Mouse (Mus musculus) forebrain, embryonic 11.5 days (tissue): ENCODE data around the gene Selp. TPM values are rescaled to one million over a fixed set of nuclear protein-coding genes. Genes with fewer than 3 reads are reported as not detected.
A peak's percentile ranks its signal among the peaks of the same experiment; 100 is the strongest.

Experiments
- ATAC-seq: fragments of 200-750 bp; cut with Nextera tagmentation; replicated peaks from 2 replicates; pipeline ENCODE4 v1.8.0; 2017; ENCODE audit warnings: moderate TSS enrichment; ENCODE audit not compliant: low FRiP score
- DNase-seq: peaks from one replicate; pipeline ENCODE4 v3.0.0-alpha.2; 2017; ENCODE audit warnings: low spot score
- H3K27ac ChIP-seq: fragments of 300-500 bp; sonication (generic); 2 replicates; pipeline ENCODE4 v1.5.1; 2014; ENCODE audit warnings: low read depth, low read length
- H3K27me3 ChIP-seq: fragments of 300-500 bp; sonication (generic); 2 replicates; pipeline ENCODE4 v1.6.1; 2014; ENCODE audit warnings: mild to moderate bottlenecking, low read length, mixed read lengths; ENCODE audit not compliant: control insufficient read depth, insufficient read depth
- H3K36me3 ChIP-seq: fragments of 300-500 bp; sonication (generic); 2 replicates; pipeline ENCODE4 v1.6.1; 2014; ENCODE audit warnings: mild to moderate bottlenecking, low read length, moderate library complexity, mixed read lengths; ENCODE audit not compliant: control insufficient read depth, insufficient read depth
- H3K4me1 ChIP-seq: fragments of 300-500 bp; sonication (generic); replicated peaks from 2 replicates; pipeline ENCODE4 v1.6.1; 2014; ENCODE audit warnings: low read length, mixed read lengths; ENCODE audit not compliant: control insufficient read depth, insufficient read depth
- H3K4me2 ChIP-seq: fragments of 300-500 bp; sonication (generic); 2 replicates; pipeline ENCODE4 v1.6.1; 2014; ENCODE audit warnings: low read depth, mild to moderate bottlenecking, low read length, moderate library complexity, mixed read lengths; ENCODE audit not compliant: severe bottlenecking
- H3K4me3 ChIP-seq: fragments of 300-500 bp; sonication (generic); 2 replicates; pipeline ENCODE4 v1.5.1; 2014; ENCODE audit warnings: low read depth, low read length
- H3K9ac ChIP-seq: fragments of 300-500 bp; sonication (generic); 2 replicates; pipeline ENCODE4 v1.6.1; 2014; ENCODE audit warnings: low read length
- H3K9me3 ChIP-seq: fragments of 300-500 bp; sonication (generic); 2 replicates; pipeline ENCODE4 v1.6.1; 2016; ENCODE audit warnings: low read length, mixed read lengths; ENCODE audit not compliant: control insufficient read depth
- WGBS: fragments of 180-500 bp; shearing (Covaris S2); extraction: QIAGEN DNeasy Blood & Tissue Kit; methylation state at CpG from one replicate; pipeline ENCODE4 v1.1.7; 2014; 5-methylcytosine and 5-hydroxymethylcytosine counted together
- polyA plus RNA-seq: library from polyadenylated mRNA; unstranded; fragments of >200 nt; fragmentation: Nextera tagmentation; extraction: Ambion mirVana; gene quantifications from 2 replicates; pipeline ENCODE4 v1.2.1, GENCODE M21; 2014

The Selp gene
- polyA plus RNA-seq, 1 experiment from 2014 or later, result not detected

- H3K4me2 ChIP-seq, result no peak overlapping the region
- H3K4me1 ChIP-seq, result no peaks in the 10 kb centered on the region
- H3K27me3 ChIP-seq, result no peaks in the 10 kb centered on the region
- WGBS, result 80% methylated on average over 4 of the region's 4 CpGs
- no peaks in the 10 kb centered on the region for H3K36me3 ChIP-seq
- DNase-seq (no peak), ATAC-seq (no peak)
- no peak overlapping the region for H3K4me3 ChIP-seq
- H3K27ac ChIP-seq, result no peak overlapping the region
- H3K9me3 ChIP-seq, result no peaks in the 10 kb centered on the region
- H3K9ac ChIP-seq, result no peak overlapping the region
Observed at GRCm38 (mm10) chr1:164173145-164173544, 58.1 kb downstream of the Selp start.

GRCm38 (mm10) chr1:164176856-164177255, 61.8 kb downstream of the Selp start:
- H3K27ac ChIP-seq, result no peak overlapping the region
- H3K27me3 ChIP-seq, result no peaks in the 10 kb centered on the region
- no peaks in the 10 kb centered on the region for H3K9me3 ChIP-seq
- ATAC-seq (no peak), DNase-seq (no peak)
- H3K36me3 ChIP-seq, result no peaks in the 10 kb centered on the region
- H3K4me2 ChIP-seq, result no peak overlapping the region
- no peaks in the 10 kb centered on the region for H3K4me1 ChIP-seq
- no peak overlapping the region for H3K4me3 ChIP-seq
- H3K9ac ChIP-seq, result no peak overlapping the region

GRCm38 (mm10) chr1:164178429-164178828, 63.4 kb downstream of the Selp start:
- H3K27ac ChIP-seq, result no peak overlapping the region
- H3K27me3 ChIP-seq, result no peaks in the 10 kb centered on the region
- H3K4me2 ChIP-seq, result no peak overlapping the region
- H3K4me3 ChIP-seq, result no peak overlapping the region
- DNase-seq, result no peak
- no peaks in the 10 kb centered on the region for H3K4me1 ChIP-seq
- no peaks in the 10 kb centered on the region for H3K9me3 ChIP-seq
- ATAC-seq, result no peak
- 84% methylated on average over 6 of the region's 6 CpGs for WGBS
- H3K9ac ChIP-seq, result no peak overlapping the region
- H3K36me3 ChIP-seq, result no peaks in the 10 kb centered on the region

- WGBS, result 51% methylated on average over 16 of the region's 16 CpGs
- no peak overlapping the region for H3K4me3 ChIP-seq
Observed at GRCm38 (mm10) chr1:164184142-164184870, 69.2 kb downstream of the Selp start.

GRCm38 (mm10) chr1:164184871-164185223, 69.8 kb downstream of the Selp start:
- Histone ChIP-seq H3K27ac (no peak overlapping the region), H3K36me3 (no peaks in the 10 kb centered on the region), H3K9ac (no peak overlapping the region), H3K4me1 (no peaks in the 10 kb centered on the region), H3K4me3 (no peak overlapping the region), H3K27me3 (no peaks in the 10 kb centered on the region), H3K9me3 (no peaks in the 10 kb centered on the region), H3K4me2 (no peak overlapping the region)
- WGBS, result 56% methylated on average over 8 of the region's 8 CpGs
- ATAC-seq (peak; percentile 47), DNase-seq (no peak)

More at GRCm38 (mm10) chr1:164184142-164184870, 69.2 kb downstream of the Selp start:
- peak overlapping the region; percentile 26; the same call in 1 of the 2 replicates for H3K4me2 ChIP-seq
- DNase-seq (no peak), ATAC-seq (peak; percentile 81)
- H3K36me3 ChIP-seq, result no peaks in the 10 kb centered on the region
- no peak overlapping the region; the same call in 1 of the 2 replicates for H3K9ac ChIP-seq
- no peaks in the 10 kb centered on the region for H3K27me3 ChIP-seq
- no peak overlapping the region for H3K27ac ChIP-seq
- no peaks in the 10 kb centered on the region for H3K9me3 ChIP-seq
- no peaks in the 10 kb centered on the region for H3K4me1 ChIP-seq

GRCm38 (mm10) chr1:164185316-164185715, 70.3 kb downstream of the Selp start:
- H3K4me1 ChIP-seq, result no peaks in the 10 kb centered on the region
- H3K9ac ChIP-seq, result no peak overlapping the region
- H3K27ac ChIP-seq, result no peak overlapping the region
- DNase-seq (no peak), ATAC-seq (no peak)
- no peaks in the 10 kb centered on the region for H3K9me3 ChIP-seq
- 73% methylated on average over 4 of the region's 4 CpGs for WGBS
- H3K4me3 ChIP-seq, result no peak overlapping the region
- no peaks in the 10 kb centered on the region for H3K27me3 ChIP-seq
- H3K36me3 ChIP-seq, result no peaks in the 10 kb centered on the region
- H3K4me2 ChIP-seq, result no peak overlapping the region

GRCm38 (mm10) chr1:164187002-164187560, 72.0 kb downstream of the Selp start:
- Histone ChIP-seq H3K4me3 (no peak overlapping the region), H3K9me3 (no peaks in the 10 kb centered on the region), H3K27me3 (no peaks in the 10 kb centered on the region), H3K36me3 (no peaks in the 10 kb centered on the region), H3K9ac (no peak overlapping the region), H3K4me1 (no peaks in the 10 kb centered on the region), H3K4me2 (no peak overlapping the region), H3K27ac (no peak overlapping the region)
- ATAC-seq (no peak), DNase-seq (no peak)
- WGBS, result 94% methylated on average over 1 of the region's 1 CpGs

- no peak for DNase-seq
- Histone ChIP-seq H3K27ac (no peak overlapping the region), H3K9me3 (no peaks in the 10 kb centered on the region; the same call in 1 of the 2 replicates), H3K36me3 (no peaks in the 10 kb centered on the region), H3K9ac (no peak overlapping the region), H3K4me1 (no peaks in the 10 kb centered on the region), H3K4me3 (no peak overlapping the region), H3K27me3 (no peaks in the 10 kb centered on the region), H3K4me2 (no peak overlapping the region)
- WGBS, result 85% methylated on average over 4 of the region's 4 CpGs
- ATAC-seq, result no peak
Observed at GRCm38 (mm10) chr1:164199551-164199950, 84.5 kb downstream of the Selp start.
